Mouse (Mus musculus) left cerebral cortex, adult 9 months (tissue): Measurements from ENCODE around the gene Agpat2.
A peak's percentile ranks its signal among the peaks of the same experiment; 100 is the strongest.

Experiments
- DNase-seq, 2 experiments: peaks; one replicate each; pipeline ENCODE4 v3.0.0; 2022; ENCODE audit warnings: low spot score in 2 of 2

Agpat2 gene

DNA sequence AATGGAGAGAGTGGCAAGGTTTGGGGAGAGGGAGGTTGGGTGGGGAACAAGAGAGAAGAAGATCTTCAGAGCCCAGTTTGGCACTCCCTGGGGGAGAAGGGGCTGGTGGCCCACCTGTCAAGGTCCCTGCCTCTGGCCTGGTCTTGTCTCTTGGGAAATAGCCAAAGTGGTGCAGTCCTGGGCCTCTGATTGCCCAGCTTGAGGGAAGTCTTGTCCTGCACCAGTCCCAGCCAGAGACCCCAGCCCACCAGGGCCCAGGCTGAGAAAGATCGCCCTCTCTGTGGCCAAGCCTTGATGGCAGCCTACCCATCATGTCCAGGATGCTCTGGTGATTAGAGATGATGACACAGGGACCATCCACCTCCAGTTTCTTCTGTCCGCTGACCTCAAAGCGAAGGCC is 7.3 kb downstream of the Agpat2 start:
- DNase-seq: no peak

DNA sequence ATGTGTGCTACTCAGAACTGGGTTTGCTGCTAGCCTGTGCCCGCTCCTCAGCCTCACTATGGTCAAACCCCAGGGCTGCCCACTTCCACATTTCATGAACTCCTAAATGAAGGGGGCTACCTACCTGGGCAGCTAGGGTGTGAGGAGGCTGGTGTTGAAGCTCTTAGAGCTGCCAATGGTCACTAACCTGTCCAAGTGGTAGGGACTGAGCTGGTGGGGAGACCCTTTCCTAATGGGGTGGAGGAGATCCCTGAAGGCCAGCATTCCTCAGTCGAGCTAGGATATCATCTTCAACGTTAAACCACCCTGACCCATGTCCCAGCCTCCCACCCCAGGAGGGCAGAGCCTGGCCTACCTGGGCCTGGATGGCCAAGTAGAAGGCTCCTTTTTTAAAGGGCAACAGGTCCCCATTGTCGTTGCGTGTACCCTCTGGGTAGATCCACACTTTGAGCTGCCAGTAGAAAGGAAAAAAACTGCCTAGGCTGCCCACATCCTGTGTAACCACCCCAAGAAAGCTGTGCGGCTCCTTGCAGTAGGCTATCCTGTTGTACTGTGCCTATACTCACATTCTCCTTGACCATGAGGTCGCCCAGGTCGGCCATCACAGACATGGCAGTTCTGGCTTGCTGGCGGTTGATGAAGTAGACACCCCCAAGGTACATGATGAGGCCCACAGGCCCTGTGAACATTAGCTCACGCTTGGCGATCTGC is 8.3 kb downstream of the Agpat2 start:
- no peak for DNase-seq

DNA sequence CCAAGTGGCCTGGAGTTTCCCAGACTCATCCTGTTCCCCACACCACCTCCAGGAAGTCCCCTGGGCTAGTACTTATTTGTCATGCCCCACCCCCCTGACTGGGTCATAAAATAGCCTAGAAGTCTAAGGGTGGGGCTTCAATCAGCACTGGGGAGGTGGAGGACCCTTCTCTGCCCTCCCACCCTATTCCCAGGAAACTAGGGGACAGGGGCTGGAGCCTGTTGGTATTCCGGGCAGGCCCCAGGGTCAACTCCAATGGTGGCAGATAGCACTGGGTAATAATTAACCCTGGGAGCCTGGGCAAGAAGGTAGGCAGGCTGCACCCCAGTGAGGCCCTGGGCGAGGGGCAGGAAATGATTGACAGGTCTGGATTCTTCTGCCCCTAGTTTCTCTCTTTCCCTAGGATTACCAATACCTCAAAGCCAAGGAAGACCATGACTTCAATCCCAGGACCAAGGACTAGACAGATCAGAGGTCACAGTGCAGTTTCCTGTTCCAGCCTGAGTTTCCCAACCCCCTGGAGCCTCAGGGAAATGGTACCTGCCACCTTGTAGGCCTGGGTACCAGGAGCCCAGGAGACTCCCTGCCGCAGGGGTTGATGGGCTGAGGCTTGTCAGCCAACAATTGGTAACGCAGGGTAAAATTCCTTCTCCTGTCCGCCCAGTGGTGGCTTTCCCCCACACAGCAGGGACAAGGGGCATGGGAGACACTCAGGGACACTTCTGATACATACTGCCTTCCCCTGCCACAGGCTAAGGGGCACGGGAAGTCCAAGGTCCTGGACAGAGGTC is 9.1 kb downstream of the Agpat2 start:
- no peak for DNase-seq

DNA sequence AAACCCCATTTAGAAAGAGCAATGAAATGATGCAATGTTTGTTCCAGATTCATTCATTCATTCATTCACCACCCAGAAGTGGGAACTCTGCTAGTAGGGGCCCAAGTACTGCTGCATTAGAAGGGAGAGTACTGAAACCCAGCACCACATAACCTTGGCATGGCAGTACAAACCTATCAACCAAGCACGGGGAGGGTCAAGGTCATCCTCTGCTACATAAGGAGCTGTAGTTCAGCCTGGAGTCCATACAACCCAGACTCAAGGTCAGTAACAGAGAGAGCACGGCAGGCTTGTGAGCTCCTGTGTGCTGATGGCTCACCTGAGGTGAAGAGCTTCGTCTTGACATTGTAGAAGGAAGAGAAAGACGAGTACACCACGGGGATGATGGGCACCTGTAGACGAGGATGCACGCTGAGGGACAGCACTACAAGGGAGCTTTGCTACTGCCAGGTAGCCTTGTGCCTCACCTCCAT is 9.7 kb downstream of the Agpat2 start:
- DNase-seq: no peak

DNA sequence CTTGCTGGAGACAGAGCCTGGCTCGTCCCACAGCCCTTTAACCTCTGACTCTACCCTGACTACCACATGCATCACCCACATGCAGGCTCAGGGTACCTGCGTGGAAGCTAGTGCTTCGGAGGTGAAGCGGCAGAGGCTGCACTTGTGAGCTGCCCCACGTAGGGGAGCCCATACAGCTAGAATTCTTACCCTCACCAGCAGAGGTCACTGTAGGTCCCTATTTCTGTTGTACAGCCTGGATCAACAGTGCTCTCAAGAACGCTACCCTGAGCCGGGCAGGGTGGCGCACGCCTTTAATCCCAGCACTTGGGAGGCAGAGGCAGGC is 10.2 kb downstream of the Agpat2 start:
- DNase-seq: peak in 1 of 2 experiments; percentile 49

DNA sequence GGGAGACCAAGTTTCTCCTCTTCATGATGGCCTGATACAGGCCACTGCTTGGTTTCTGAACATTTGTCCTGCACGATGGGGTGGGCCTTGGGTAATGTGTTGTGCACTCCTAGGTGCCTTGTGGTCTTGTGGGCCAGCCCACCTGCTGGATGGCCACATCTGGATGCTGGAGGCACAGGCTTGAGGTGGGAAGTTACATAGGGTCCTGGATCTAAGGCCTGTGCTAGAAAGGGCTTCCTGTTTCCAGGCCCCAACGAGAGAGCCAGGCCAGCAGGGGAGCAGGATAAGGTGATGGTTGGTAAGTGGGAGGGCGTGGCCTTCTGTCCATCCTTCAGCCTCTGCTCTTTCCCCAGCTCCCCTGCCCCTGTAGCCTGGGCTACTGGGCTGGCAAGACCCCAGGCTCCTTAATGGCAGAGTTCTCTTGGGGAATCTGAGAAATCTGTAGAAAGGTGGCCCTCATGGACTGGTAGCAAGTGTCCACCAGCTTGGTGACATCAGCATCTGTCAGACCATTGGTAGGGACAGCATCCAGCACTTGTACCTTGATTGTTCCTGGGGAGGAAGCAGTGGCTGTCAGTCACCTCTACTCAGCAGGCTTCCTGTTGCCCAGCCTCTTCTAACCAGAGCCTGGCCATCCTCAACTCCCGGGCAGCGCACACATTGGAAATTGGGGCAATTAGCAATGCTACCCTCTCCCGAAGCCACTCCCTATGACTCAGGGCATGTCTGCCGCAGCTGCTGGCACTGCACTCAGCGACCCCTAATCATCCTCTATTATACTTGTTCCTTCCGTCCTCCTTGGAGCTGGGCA is 10.8 kb downstream of the Agpat2 start:
- DNase-seq: no peak

DNA sequence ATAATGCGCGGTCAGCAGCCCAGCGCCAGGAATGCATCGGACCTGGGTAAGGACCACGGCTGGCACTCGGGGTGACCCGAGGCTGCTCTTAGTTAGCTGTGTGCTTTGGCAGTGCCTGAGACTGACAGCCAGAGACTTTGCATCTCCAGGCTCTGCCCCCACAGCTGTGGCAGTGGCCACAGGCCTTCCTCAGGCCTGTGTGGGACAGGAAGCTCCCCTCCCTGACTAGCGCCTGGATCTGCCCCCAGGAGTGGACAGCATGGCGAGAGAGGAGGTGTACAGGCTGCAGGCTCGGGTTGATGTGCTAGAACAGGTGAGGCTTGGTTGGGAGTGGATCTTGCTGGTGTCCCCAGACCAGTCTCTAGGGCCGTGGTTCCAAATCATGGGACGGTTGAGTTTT is 12.8 kb downstream of the Agpat2 start:
- DNase-seq: no peak

DNA sequence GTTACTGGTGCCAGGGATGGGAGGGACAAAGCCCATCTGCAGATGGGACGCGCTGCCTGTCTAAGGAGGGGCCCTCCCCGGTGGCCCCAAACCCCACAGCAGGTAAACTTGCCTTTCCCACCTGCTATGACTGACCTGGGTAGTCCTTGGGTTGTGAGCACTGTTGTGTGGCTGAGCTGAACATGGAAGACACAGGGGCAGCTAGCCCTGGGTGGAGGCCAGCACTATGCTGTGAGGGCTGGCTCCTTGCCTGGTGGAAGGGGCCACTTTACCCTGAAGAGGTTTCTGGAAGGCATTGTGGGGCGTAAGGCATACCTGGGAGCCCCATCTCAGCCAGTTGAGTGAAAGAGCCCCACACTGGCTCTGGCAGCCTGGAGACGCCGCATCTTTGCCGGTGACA is 13.3 kb downstream of the Agpat2 start:
- DNase-seq: no peak

DNA sequence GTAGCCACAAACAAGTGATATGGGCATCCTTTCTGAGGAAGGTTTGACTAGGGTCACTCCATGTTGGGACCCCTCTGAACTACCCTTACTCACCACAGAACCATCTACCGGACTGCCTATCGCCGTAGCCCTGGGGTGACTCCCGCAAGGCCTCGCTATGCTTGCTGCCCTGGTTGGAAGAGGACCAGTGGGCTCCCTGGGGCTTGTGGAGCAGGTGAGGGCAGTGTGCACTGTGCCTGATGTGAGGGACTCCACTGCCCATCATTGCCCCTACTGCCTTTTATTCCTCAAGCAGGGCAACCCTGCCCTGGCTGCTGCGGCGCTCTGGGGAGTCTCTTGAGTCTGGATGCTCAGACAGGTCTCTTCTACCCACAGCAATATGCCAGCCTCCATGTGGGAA is 13.9 kb downstream of the Agpat2 start:
- no peak for DNase-seq

DNA sequence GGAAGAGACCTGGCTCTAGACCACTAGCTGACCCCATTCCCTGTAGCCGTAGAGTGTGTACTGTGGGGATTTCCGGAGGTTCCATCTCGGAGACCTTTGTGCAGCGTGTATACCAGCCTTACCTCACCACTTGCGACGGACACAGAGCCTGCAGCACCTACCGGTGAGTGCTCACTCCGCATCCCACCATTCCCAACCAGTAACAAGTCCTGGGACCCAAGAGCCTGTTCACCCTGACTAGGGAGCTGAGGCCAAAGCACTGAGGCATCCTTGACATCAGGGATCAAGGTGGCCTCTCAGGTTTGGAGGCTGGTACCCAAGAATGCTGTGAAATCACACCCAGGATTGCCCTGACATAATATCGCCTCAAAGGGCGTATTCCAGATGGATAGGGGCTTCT is 14.9 kb downstream of the Agpat2 start:
- DNase-seq: no peak

DNA sequence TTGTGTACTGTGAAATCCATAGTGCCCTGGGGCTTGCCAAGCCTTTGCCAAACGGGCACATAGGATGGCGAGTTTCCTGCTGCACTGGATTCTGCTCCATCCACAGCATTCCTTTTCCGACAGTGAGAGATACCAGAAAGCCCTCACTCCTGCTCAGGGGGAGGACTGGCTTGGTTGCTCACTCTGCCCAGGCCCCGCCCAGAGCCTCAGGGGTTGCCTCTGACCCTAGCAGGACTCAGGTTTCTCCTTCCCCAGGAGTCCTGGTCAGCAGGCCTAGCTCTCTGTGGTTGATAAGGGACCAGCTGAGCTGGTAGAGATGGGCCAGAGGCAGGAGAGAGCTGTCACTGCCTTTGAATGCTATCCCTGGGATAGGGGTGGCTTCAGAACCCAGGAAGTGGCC is 15.6 kb downstream of the Agpat2 start:
- no peak for DNase-seq

DNA sequence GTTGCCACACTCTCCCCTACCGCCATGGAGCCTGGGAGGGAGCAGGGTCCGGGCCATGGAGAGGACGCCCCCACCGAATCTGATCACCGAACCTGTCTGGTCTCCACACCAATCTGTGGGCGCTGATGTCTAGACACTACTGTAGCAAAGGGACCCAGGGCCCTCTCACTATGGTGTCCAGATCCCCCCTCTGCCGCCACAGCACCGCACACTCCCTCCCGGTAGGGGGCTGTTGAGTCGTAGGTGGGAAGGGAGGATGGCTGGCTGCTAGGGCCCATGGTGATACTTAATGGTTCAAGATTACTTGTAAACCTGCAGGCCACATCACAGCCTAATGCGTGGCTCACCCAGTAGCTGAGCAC is 17.2 kb downstream of the Agpat2 start:
- no peak for DNase-seq

DNA sequence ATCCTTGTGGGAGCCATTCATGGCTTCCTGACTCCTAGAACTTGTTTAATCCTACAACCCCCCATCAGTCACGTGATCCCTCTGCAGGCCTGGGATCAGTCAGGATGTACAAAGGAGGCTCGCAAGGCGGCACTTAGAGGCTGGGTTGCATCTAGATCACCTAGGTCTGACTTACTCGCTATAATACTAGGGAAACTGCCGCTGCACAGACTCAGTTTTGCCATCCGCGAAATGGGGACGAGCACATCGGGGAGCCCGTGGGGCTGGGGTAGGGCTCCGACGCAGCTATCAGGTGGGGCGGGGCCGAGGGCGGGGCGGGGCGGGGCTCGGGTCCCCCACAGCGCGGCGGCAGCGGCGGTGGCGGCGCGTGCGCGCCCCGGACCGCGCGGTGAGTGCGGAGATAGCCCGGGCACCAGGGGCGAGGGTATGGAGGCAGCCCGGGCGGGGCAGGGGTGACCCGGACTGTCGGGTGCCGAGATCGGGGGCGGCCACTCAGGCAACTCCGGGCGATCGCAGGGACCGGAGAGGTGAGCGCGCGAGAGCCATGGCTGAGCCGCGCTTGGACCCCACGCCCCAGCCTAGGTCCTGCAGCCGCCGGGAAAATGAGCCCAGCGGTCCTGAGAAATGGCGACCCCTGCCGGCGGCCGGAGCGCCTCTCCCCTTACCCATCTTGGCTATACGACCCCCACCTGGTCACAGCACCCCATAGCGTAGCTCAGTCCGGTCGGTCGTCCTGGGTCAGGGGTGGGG is 17.7 kb downstream of the Agpat2 start, which contains the start of gene Gm20532:
TSS of gene Gm20532 (plus strand) at position 346 of the 750 bp plus-strand sequence.
- peak in 1 of 2 experiments; percentile 61 for DNase-seq

DNA sequence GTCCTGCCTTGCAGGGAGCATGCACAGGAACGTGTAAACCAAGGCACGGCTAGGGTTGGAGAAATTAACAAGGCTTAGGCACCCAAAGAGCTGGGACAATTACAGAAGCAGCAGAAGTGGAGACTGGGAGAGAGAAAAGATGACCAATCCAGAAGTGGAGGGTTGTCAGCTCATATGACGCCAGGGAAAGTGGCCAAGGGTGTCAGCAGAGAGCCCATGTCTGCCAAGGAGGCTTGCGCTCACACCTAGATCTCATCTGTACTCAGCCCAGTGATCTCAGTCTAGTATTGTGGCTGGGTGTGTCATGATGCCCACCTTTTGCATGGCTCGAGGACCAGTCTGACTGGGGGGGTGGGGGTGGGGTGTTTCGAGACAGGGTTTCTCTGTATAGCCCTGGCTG is 18.5 kb downstream of the Agpat2 start:
- no peak for DNase-seq

DNA sequence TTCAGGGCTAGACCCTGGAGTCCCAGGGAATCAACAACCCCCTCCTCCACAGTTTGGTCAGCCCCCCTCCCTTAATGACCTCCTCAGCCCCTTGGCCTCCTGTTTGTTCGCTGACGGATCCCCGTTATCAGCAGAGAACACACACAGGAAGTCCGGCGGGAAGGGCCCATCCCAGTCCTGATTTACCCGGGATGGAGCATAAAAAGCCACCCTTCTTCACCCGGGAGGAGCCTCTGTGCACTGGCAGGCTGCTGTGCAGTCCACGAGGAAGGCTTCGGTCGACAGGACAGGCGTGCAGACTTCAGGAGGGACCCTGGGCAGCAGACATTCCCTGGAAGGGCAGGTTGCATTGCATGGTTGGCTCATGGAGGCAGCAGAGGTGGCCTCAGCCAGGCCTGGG is 20.6 kb downstream of the Agpat2 start:
- DNase-seq: no peak

DNA sequence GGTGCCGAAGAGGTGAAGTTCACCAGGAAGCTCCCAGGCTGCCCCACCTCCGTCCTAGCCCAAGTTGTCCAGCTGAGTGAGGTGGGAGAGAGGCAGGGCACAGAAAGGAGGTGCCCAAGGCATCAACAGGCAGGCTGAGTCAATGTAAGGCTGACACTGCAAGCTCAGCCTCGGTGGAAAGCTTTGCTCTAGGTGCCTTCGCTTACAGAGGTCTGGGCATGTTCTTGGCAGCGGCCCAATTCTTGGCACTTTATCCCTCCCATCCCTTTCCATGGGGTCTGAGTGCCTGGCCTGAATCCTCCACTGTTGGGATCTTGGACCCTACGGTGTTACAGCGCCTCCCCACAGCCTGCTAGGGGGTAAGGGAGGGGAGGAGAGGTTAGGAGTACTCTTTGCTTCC is 21.5 kb downstream of the Agpat2 start:
- DNase-seq: no peak

DNA sequence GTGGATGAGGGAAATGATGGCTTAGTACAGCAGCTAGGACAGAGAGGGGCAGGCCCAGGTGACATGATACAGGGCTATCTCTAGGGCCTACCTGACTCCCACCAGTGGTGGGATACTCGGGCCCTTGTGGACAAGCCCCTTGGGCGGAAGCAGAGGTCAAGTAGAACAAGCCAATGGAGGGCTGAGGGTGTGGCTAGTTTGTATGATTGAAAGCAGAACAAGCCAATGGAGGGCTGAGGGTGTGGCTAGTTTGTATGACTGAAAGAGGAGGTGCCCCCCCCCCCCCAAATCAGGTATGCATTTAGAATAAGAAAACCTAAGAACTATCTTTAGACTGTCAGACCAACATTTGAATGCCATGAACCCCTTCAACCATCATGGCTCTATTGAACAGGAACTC is 22.0 kb downstream of the Agpat2 start:
- DNase-seq: no peak

DNA sequence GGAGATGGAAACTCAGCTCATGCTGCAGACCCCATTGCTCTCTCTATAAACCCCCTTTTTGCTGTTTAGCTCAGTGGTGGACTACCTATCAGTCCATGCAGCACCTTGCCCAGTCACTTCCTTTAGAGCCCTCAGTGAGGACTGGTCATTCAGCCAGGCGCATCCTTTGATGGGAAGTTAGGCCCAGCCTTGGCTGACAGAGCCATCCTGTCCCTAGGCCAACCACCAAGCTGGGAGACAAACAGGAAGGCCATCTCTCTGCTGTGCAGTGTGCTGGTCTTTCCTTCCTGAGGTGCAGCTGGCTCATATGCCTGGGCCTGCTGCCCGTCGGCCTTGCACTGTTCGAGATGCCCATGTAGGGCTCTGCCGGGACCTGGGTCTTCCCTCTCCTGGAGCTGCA is 23.5 kb downstream of the Agpat2 start:
- no peak for DNase-seq

DNA sequence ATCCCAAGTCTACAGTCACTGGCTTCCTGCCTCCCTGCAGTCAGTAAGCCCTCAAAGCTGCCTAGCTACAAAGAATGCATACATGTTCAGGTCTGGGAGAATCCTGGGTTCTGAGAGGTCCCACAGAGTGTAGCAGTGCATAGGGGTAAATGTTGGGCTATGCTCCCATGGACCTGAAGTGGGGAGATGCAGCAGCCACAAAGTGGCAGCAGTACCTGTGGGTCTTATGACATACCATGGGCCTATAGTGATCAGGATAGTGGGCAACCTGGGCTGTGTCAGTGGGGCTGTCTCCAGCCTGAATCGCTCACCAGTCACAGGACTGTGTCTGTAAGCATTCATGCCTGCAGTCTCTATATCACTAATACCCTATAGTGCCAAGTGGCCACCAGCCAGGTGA is 24.5 kb downstream of the Agpat2 start, which contains the start of gene Egfl7:
TSS of gene Egfl7 (plus strand) at position 301 of the 400 bp plus-strand sequence.
- DNase-seq: no peak

DNA sequence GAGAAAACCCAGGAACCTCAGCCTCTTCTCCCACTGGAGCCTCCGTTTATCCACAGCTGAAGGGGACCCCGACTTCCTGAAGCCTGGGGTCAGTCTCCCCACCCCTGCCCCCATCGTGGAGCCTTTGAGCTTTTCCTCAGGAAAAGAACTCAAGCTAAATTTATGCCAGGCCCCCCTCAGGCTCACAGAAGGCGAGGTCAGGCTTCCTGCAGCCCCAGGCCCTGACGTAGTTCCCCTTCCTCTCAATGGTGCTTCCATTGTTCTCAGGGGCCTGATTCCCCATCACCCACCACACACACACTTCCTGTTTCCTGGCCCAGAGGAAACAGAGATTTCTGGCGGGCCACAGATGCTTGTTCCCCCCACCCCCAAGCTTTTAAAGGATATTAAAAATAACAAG is 25.8 kb downstream of the Agpat2 start:
- no peak for DNase-seq

DNA sequence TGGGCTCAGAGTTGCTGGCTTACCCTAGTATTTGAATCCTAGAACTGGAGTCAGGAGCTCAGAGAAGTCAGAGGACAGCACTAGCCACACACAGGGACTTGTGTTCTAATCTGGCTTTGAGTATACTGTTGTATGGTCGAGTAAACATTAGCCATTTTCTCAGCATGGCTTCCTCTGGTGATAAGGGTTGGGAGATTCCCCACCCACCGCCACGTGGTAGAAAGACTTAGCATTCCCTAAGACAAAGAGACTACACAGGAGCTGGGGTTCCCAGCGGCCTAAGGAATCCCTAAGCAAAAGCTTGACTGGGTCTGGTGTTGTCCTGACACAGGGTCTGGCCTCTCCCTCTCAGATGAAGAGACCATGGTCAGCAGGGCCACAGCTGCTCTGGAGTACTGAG is 27.8 kb downstream of the Agpat2 start:
- DNase-seq: no peak

DNA sequence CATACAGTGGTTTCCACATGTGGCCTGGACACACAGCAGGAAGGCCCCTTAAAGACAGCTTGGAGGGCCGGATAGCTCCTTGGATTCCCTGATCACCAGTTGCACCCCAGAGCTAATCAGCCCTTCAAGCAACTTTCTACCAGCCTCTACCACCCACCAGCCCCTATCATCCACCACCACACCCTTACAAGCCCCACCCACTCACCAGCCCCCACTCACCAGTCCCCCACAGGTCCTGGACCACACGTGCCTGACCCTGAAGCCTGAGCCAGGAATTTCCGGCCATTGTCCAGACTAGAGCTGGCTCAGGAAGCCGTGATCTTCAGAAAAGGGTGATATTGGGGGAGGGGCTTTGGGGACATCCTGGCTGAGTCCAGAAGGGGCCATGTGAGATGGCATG is 28.4 kb downstream of the Agpat2 start:
- DNase-seq: no peak
